Mouse (Mus musculus) liver, embryonic 14.5 days (tissue): Measurements from ENCODE around the gene Trim26.

Experiments used
- CTCF ChIP-seq: IDR thresholded peaks from 2 replicates; pipeline ENCODE4 v1.5.1; 2016; ENCODE audit warnings: antibody characterized with exemption, low read depth, control low read depth
- EP300 ChIP-seq: IDR thresholded peaks from 2 replicates; pipeline ENCODE4 v1.6.1; 2016; ENCODE audit warnings: antibody characterized with exemption, low read depth

DNA sequence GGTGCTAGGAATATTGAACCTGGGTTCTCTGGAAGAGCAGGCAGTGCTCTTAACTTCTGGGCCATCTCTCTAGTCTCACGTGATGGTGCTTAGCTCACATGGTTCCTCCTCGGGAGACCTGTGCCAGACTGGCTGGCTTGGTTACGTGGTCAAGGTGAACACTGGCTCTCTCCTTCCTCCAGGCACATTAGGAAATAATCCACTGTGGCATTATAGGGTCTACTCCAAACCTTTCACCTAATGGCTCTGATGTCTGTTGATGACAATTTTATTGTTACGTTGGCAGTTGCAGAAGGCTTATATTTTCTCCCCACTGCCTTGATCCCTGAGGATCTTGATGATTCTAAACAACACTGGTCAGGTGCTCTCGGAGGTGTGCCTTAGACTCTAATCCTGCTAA, 12.0 kb downstream of the Trim26 start:
- TF ChIP-seq CTCF (no peak), EP300 (no peak)
